Mouse (Mus musculus) cortical plate, adult 2 months (tissue): ENCODE measurements around the gene Shkbp1. TPM values are rescaled to one million over a fixed set of nuclear protein-coding genes. Genes with fewer than 3 reads are reported as not detected.

Experiments
- H3K27ac ChIP-seq: fragments of 200-500 bp; 2 replicates; pipeline ENCODE4 v1.5.1; 2012; ENCODE audit warnings: low read length, control low read depth, inconsistent platforms; ENCODE audit not compliant: insufficient read depth
- H3K4me1 ChIP-seq: fragments of 200-500 bp; 2 replicates; pipeline ENCODE4 v1.6.1; 2011; ENCODE audit warnings: low read length; ENCODE audit not compliant: control insufficient read depth, insufficient read depth
- H3K4me3 ChIP-seq: fragments of 200-500 bp; 2 replicates; pipeline ENCODE4 v1.5.1; 2011; ENCODE audit warnings: mild to moderate bottlenecking, low read length, control low read depth; ENCODE audit not compliant: insufficient read depth
- CTCF ChIP-seq: fragments of 200-500 bp; IDR thresholded peaks from 2 replicates; pipeline ENCODE4 v1.5.1; 2011; ENCODE audit warnings: mild to moderate bottlenecking, control low read depth, low read length; ENCODE audit not compliant: insufficient read depth; ENCODE audit errors: extremely low read depth
- POLR2A ChIP-seq: fragments of 200-500 bp; IDR thresholded peaks from 2 replicates; pipeline ENCODE4 v1.6.1; 2011; ENCODE audit warnings: mild to moderate bottlenecking, low read length, control low read depth; ENCODE audit not compliant: insufficient read depth; ENCODE audit errors: extremely low read depth
- polyA plus RNA-seq: library from polyadenylated mRNA; depleted of rRNA; stranded (reverse); fragments of >200 nt; gene quantifications from 2 replicates; pipeline ENCODE4 v1.2.3, GENCODE M21; 2012

The Shkbp1 gene
- polyA plus RNA-seq, 1 experiment, result 73.8 TPM

- no peak for TF ChIP-seq CTCF
- TF ChIP-seq POLR2A, result no peak
- 0 out of 2 replicates have a peak, but pooled peaks cover 2% of the 10 kb centered on the region for H3K4me1 ChIP-seq
- no peak overlapping the region for H3K27ac ChIP-seq
- H3K4me3 ChIP-seq, result no peak overlapping the region
Measured at GRCm38 (mm10) chr7:27324161-27324560, 31.7 kb downstream of the Shkbp1 start.

GRCm38 (mm10) chr7:27323001-27323400, 32.8 kb downstream of the Shkbp1 start:
- no peak overlapping the region for H3K4me3 ChIP-seq
- no peak overlapping the region for H3K27ac ChIP-seq
- H3K4me1 ChIP-seq, result 0 out of 2 replicates have a peak, but pooled peaks cover 2% of the 10 kb centered on the region
- TF ChIP-seq POLR2A (no peak), CTCF (no peak)

- no peak for TF ChIP-seq CTCF
- no peak for TF ChIP-seq POLR2A
Measured at GRCm38 (mm10) chr7:27322291-27322690, 33.5 kb downstream of the Shkbp1 start.

GRCm38 (mm10) chr7:27319411-27319810, 36.4 kb downstream of the Shkbp1 start:
- no peak overlapping the region for H3K27ac ChIP-seq
- H3K4me1 ChIP-seq, result no peaks in the 10 kb centered on the region
- TF ChIP-seq CTCF (no peak), POLR2A (no peak)
- no peak overlapping the region for H3K4me3 ChIP-seq

More at GRCm38 (mm10) chr7:27322291-27322690, 33.5 kb downstream of the Shkbp1 start:
- Histone ChIP-seq H3K4me3 (no peak overlapping the region), H3K4me1 (0 out of 2 replicates have a peak, but pooled peaks cover 2% of the 10 kb centered on the region), H3K27ac (no peak overlapping the region)

GRCm38 (mm10) chr7:27315958-27316357, 39.9 kb downstream of the Shkbp1 start:
- no peak for TF ChIP-seq POLR2A
- no peak for TF ChIP-seq CTCF
- Histone ChIP-seq H3K27ac (no peak overlapping the region), H3K4me1 (no peaks in the 10 kb centered on the region)

GRCm38 (mm10) chr7:27314393-27314792, 41.4 kb downstream of the Shkbp1 start:
- no peak overlapping the region for H3K27ac ChIP-seq
- no peak overlapping the region for H3K4me3 ChIP-seq
- TF ChIP-seq CTCF (no peak), POLR2A (no peak)
- H3K4me1 ChIP-seq, result no peaks in the 10 kb centered on the region

More at GRCm38 (mm10) chr7:27315958-27316357, 39.9 kb downstream of the Shkbp1 start:
- no peak overlapping the region for H3K4me3 ChIP-seq

- TF ChIP-seq CTCF (no peak), POLR2A (no peak)
- no peak overlapping the region for H3K4me3 ChIP-seq
- no peak overlapping the region for H3K27ac ChIP-seq
- no peaks in the 10 kb centered on the region for H3K4me1 ChIP-seq
Measured at GRCm38 (mm10) chr7:27311651-27312284, 44.1 kb downstream of the Shkbp1 start.

GRCm38 (mm10) chr7:27310996-27311535, 44.8 kb downstream of the Shkbp1 start:
- H3K4me1 ChIP-seq, result no peaks in the 10 kb centered on the region
- TF ChIP-seq CTCF, result no peak
- no peak for TF ChIP-seq POLR2A
- no peak overlapping the region for H3K4me3 ChIP-seq
- no peak overlapping the region for H3K27ac ChIP-seq

GRCm38 (mm10) chr7:27310306-27310705, 45.5 kb downstream of the Shkbp1 start:
- TF ChIP-seq POLR2A, result no peak
- no peak for TF ChIP-seq CTCF
- Histone ChIP-seq H3K27ac (no peak overlapping the region), H3K4me1 (no peaks in the 10 kb centered on the region), H3K4me3 (no peak overlapping the region)

GRCm38 (mm10) chr7:27309832-27310231, 46.0 kb downstream of the Shkbp1 start:
- Histone ChIP-seq H3K27ac (no peak overlapping the region), H3K4me1 (no peaks in the 10 kb centered on the region), H3K4me3 (no peak overlapping the region)
- TF ChIP-seq CTCF (no peak), POLR2A (no peak)
